Mouse (Mus musculus): ENCODE measurements around the gene Naa30. TPM values are rescaled to one million over a fixed set of nuclear protein-coding genes. Genes with fewer than 3 reads are reported as not detected.

The Naa30 gene
- polyA plus RNA-seq, 1 experiment from 2014 or later, result 12.8 TPM

Other genes with a start within 250 kb of the Naa30 start
- 23.7 and 24.2 TPM in 2 replicates for gene Ap5m1, start 106.1 kb upstream of the Naa30 start, polyA plus RNA-seq (2014; fragmentation: Nextera tagmentation; extraction: Ambion mirVana)
- gene Exoc5, start 105.6 kb upstream of the Naa30 start, polyA plus RNA-seq (2014; fragmentation: Nextera tagmentation; extraction: Ambion mirVana), result 47.4 and 51.6 TPM in 2 replicates
- 2.2 and 2.6 TPM in 2 replicates for gene ccdc198, start 73.2 kb downstream of the Naa30 start, polyA plus RNA-seq (2014; fragmentation: Nextera tagmentation; extraction: Ambion mirVana)

All from liver, embryonic 11.5 days (tissue).